Mouse (Mus musculus): ENCODE data around the gene Zfp867.

- TF ChIP-seq CTCF (IDR thresholded peaks at IDR 0.05; ENCODE audit: low read depth, low read length): no peak
- peak; percentile 65; the same call in 1 of the 2 replicates for TF ChIP-seq EP300 (IDR thresholded peaks at IDR 0.05; ENCODE audit: insufficient read depth, low read depth, low read length)
Measured at GRCm38 (mm10) chr11:59511558-59511957, 39.3 kb upstream of the Zfp867 start.

Data from ES-Bruce4 (cell line).